Mouse (Mus musculus) urinary bladder, postnatal 14 days (tissue): ENCODE results near the gene Slc1a3.
"Not testable (repeated sequence)": the region's sequence is repeated elsewhere in the genome, so short reads cannot be mapped to it uniquely, and the experiment has no call there.

ENCODE experiments used
- DNase-seq: peaks from one replicate; pipeline ENCODE4 v3.0.0; 2021; ENCODE audit warnings: low spot score

Slc1a3 gene

DNA sequence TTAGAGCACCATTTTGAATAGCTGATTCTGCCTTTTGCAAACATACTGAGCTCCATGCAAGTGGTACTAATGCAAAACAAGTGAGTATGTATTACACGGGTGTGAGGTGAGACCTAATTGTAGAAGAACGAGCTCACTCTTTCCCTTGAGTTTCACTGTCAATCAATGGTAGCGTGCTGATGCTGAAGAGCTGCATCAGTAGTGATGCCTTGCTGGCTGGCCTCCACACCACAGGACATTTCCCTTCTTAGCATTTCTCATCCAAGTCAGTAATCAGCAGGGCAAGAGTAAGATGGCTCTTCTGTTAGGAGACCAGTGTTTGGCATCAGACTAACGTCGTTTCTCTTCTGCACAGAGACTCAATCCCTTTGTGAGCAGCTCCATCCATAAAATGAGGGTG is 4.0 kb downstream of the Slc1a3 start:
- DNase-seq, result no peak

DNA sequence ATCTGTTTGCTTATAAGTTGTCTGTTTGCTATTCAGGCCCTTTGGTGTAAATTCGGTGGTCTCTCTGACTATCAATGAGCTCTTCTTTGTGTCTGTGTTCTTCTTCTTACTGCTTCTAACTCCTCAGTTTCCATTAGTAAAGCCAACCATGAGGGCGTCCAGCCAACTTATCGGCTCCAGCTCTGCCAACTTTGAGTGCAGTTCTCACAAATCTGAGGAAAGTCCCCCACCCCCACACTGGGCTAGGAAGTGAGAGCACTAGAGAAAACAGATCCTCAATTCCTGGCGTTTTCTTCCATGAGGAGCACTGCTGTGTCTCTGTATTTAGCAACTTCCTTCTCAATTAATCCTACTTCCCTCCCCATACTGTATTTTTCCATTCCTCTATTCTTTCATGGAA is 4.4 kb downstream of the Slc1a3 start:
- DNase-seq, result no peak

- DNase-seq, result not testable (repeated sequence)
Measured at GRCm38 (mm10) chr15:8705560-8705959, 5.0 kb downstream of the Slc1a3 start.

GRCm38 (mm10) chr15:8697976-8698375 is 12.6 kb downstream of the Slc1a3 start:
- no peak for DNase-seq

DNA sequence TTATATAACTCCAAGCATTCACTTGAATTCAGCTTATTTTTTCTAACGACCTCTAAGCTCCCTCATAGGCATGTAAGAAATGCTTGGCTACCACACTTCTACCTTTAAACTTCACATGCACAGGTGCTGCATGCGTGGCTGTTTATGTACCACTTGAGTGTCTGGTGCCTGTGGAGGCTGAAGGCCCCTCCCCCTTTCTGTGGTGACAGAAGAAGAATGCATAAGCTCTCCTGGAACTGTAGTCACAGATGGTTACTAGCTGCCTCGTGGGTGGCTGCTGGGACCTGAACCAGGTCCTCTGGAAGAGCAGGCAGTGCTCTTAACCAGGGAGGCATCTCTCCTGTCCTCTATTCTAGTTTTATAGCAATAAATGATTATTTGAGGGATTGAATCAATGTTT is 13.1 kb downstream of the Slc1a3 start:
- DNase-seq, result no peak

GRCm38 (mm10) chr15:8690141-8690540 is 20.4 kb downstream of the Slc1a3 start:
- DNase-seq, result not testable (repeated sequence)

GRCm38 (mm10) chr15:8686846-8687245 is 23.7 kb downstream of the Slc1a3 start:
- DNase-seq, result peak; percentile 63

DNA sequence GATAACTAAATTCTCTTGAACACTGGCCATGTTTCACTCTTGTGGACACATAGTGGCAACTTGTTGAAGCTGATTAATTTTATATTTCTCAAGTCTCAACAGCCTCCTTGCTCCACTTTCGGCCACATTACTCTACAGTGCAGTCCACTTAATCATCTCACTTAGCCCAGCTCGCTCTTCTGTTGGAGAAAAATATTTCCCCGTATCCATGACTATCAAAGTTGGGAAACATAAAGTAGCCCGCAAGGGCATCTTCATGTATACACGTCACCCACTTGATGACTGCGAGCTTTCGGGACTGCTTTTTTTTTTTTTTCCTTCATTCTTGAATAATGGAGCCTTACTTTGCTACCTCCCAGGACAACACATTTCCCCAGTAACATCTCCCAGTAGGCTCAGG is 25.1 kb downstream of the Slc1a3 start:
- no peak for DNase-seq

DNA sequence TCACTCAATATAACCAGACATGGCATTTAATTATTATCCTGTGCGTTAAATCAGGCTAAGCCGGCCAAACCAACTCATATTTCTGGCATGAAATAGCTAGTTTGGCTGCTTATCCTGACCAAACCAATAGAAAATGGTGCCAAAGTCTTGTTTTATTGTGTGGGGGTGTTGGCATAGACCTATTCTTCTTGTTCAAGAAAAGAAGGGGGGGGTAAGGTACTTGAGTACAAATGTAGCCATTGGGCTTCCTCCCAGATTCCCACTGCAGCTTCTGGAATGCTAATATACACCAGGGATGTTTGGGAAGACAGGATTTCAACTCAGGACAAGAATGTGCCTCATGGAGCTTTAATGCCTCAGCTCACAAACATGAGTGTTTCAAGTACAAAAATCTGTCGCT is 26.3 kb downstream of the Slc1a3 start:
- no peak for DNase-seq

GRCm38 (mm10) chr15:8682871-8683270 is 27.7 kb downstream of the Slc1a3 start:
- DNase-seq, result no peak

- DNase-seq, result no peak
Measured at GRCm38 (mm10) chr15:8682421-8682820, 28.1 kb downstream of the Slc1a3 start.

- no peak for DNase-seq
Measured at GRCm38 (mm10) chr15:8681971-8682370, 28.6 kb downstream of the Slc1a3 start.

DNA sequence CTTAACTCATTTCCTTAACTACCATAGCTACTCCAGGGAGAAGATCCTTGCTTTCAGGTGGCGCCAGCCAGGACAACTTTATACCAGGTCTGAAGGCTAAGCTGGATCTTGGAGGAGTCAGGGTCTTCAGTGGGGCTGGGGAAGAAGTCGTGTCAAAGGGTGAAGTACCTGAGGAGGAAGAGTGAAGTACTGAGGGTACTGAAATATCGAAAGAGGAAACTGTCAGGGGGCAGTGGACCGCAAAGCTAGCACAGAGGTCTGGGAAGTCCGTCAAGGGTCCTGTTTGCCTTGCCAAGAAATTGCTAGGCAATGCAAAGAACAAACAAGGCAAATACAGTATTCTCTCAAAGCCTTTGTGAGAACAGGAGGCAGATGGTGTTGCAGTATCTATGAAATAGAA is 29.6 kb downstream of the Slc1a3 start:
- DNase-seq, result no peak

DNA sequence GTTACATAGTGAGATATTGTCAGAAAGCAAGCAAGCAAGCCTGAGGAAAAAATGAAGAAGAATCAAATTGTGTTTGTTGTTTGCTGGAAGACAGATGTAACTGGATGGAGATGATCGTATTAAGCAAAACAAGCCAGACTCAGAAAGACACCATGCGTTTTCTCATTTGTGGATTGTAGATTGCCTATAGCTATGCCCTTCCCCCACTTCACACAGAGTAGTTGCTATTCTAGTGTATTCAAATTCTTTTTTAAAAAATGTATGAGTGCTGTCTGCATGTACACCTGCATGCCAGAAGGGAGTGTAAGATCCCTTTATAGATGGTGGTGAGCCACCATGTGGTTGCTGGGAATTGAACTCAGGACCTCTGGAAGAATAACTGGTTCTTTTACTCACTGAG is 33.6 kb downstream of the Slc1a3 start:
- DNase-seq, result no peak

- no peak for DNase-seq
Measured at GRCm38 (mm10) chr15:8676211-8676691, 34.3 kb downstream of the Slc1a3 start.

DNA sequence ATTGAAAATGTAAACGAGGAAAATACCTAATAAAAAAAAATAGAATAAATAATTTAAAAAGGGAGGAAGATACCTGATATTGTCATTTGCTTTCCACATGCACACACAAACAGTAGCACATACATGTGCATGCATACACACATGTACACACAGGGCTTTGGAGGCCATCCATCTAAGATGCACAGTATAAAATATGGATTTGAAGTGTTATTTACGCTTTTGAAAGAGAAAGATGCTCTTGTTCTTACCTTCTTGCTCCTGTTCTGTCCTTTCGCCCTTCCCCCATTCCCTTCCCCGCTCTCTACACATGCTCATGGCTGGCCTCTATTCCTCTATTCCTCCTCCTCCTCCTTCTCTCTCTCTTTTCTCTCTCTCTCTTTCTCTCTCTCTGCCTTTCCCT is 34.9 kb downstream of the Slc1a3 start:
- no peak for DNase-seq

DNA sequence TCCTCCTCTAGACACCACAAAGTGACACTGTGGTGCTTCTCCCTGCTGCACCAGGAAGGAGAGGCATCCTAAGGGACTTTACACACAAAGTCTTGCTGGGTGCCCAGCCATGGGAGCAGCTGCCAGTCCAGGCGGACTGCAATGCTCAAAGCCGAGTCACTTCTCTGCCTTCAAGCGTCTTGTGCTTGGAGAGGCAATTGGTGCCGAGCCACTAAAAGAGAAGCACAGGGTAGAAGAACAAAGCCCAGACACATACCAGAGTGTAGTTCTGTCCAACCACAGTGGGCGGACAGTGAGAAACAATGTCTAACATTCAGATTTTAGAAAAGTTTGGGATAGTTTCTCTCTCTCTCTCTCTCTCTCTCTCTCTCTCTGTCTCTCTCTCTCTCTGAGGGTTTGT is 38.0 kb downstream of the Slc1a3 start:
- DNase-seq, result no peak

GRCm38 (mm10) chr15:8667849-8668522 is 42.6 kb downstream of the Slc1a3 start:
- no peak for DNase-seq

DNA sequence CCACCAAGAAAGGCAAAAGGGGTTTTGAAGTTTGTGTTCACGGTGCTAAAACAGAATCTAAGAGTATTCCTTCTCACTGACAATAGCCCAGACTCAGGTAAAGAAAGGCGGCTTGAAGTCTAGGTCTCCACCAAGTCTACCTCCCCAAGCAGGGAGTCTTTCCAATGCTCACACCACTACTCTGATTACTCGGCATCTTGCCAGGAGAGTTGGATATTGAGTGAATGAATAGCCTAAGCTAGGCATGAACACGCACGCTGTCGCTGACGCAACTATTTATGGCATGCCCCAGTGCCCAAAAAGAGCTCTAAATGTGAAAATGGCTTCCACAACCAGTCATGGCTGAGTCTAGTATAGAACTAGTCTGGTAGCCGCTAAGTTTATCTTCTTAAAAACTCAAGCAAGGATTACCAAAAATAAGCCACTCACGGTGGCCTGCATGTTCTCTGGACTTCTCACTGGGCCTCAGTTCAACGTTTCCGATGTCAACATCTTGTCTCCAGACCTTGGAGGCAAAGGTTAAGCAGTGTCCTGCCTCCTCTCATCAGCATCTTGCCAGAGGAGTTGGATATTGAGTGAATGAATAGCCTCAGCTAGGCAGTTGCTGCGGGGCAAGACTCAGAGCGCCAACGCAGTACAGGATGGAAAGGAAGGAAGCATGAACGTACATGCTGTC is 44.8 kb downstream of the Slc1a3 start:
- DNase-seq, result no peak

- peak; percentile 59 for DNase-seq
Measured at GRCm38 (mm10) chr15:8663348-8664099, 47.0 kb downstream of the Slc1a3 start.

- DNase-seq, result no peak
Measured at GRCm38 (mm10) chr15:8661856-8662255, 48.7 kb downstream of the Slc1a3 start.

GRCm38 (mm10) chr15:8659977-8660376 is 50.6 kb downstream of the Slc1a3 start:
- no peak for DNase-seq

- no peak for DNase-seq
Measured at GRCm38 (mm10) chr15:8659483-8659971, 51.0 kb downstream of the Slc1a3 start.
